Mouse (Mus musculus): Measurements from ENCODE around the gene Gm20388. TPM values are rescaled to one million over a fixed set of nuclear protein-coding genes. Genes with fewer than 3 reads are reported as not detected.

The Gm20388 gene
- polyA plus RNA-seq, 1 experiment from 2014 or later = not detected

- ATAC-seq (ENCODE audit: low read depth) = peak; percentile 68
- no peak for DNase-seq
- H3K27ac ChIP-seq = peak overlapping the region; percentile 41
- no peaks in the 10 kb centered on the region for H3K36me3 ChIP-seq
- no peaks in the 10 kb centered on the region for H3K9me3 ChIP-seq (replicated peaks)
- WGBS (ENCODE audit: insufficient replicate concordance) = 38% methylated on average over 8 of the region's 8 CpGs
- H3K4me1 ChIP-seq (replicated peaks) = peaks cover 88% of the 10 kb centered on the region
- H3K4me2 ChIP-seq = no peak overlapping the region
- H3K4me3 ChIP-seq (replicated peaks) = no peak overlapping the region
- peaks cover 7% of the 10 kb centered on the region; the same call in 1 of the 2 replicates for H3K27me3 ChIP-seq
- H3K9ac ChIP-seq = no peak overlapping the region
Observed at GRCm38 (mm10) chr8:120425199-120425941, 514.7 kb downstream of the Gm20388 start.

GRCm38 (mm10) chr8:120426105-120426504, 515.5 kb downstream of the Gm20388 start:
- H3K36me3 ChIP-seq = no peaks in the 10 kb centered on the region
- 0 out of 2 replicates have a peak overlapping the region, but pooled peaks have one; percentile 29 for H3K27ac ChIP-seq
- DNase-seq (no peak), ATAC-seq (ENCODE audit: low read depth) (peak; percentile 30)
- WGBS (ENCODE audit: insufficient replicate concordance) = 18% methylated on average over 1 of the region's 1 CpGs
- H3K9me3 ChIP-seq (replicated peaks) = no peaks in the 10 kb centered on the region
- 0 out of 2 replicates have a peak overlapping the region, but pooled peaks have one; percentile 18 for H3K9ac ChIP-seq
- peaks cover 9% of the 10 kb centered on the region; the same call in 1 of the 2 replicates for H3K27me3 ChIP-seq
- peaks cover 85% of the 10 kb centered on the region for H3K4me1 ChIP-seq (replicated peaks)
- H3K4me2 ChIP-seq = no peak overlapping the region
- H3K4me3 ChIP-seq (replicated peaks) = no peak overlapping the region

- Histone ChIP-seq H3K9ac (no peak overlapping the region), H3K4me3 (replicated peaks) (no peak overlapping the region), H3K9me3 (replicated peaks) (no peaks in the 10 kb centered on the region), H3K4me2 (no peak overlapping the region), H3K36me3 (no peaks in the 10 kb centered on the region), H3K27ac (peak overlapping the region; percentile 29; the same call in 1 of the 2 replicates), H3K27me3 (peaks cover 11% of the 10 kb centered on the region; the same call in 1 of the 2 replicates), H3K4me1 (replicated peaks) (peaks cover 79% of the 10 kb centered on the region)
- ATAC-seq (ENCODE audit: low read depth) = no peak
- DNase-seq = no peak
- WGBS (ENCODE audit: insufficient replicate concordance) = 57% methylated on average over 20 of the region's 20 CpGs
Observed at GRCm38 (mm10) chr8:120426622-120427385, 516.2 kb downstream of the Gm20388 start.

- peaks cover 70% of the 10 kb centered on the region for H3K4me1 ChIP-seq (replicated peaks)
- peaks cover 2% of the 10 kb centered on the region for H3K9me3 ChIP-seq (replicated peaks)
- DNase-seq = no peak
- no peak for ATAC-seq (ENCODE audit: low read depth)
- 81% methylated on average over 5 of the region's 5 CpGs for WGBS (ENCODE audit: insufficient replicate concordance)
- no peak overlapping the region for H3K4me2 ChIP-seq
- 0 out of 2 replicates have a peak, but pooled peaks cover 4% of the 10 kb centered on the region for H3K27me3 ChIP-seq
- H3K4me3 ChIP-seq (replicated peaks) = no peak overlapping the region
- no peak overlapping the region for H3K9ac ChIP-seq
- H3K27ac ChIP-seq = no peak overlapping the region; the same call in 1 of the 2 replicates
- H3K36me3 ChIP-seq = no peaks in the 10 kb centered on the region
Observed at GRCm38 (mm10) chr8:120428492-120428891, 517.9 kb downstream of the Gm20388 start.

GRCm38 (mm10) chr8:120429116-120429515, 518.5 kb downstream of the Gm20388 start:
- no peak for DNase-seq
- no peak overlapping the region for H3K27ac ChIP-seq
- peaks cover 7% of the 10 kb centered on the region for H3K9me3 ChIP-seq (replicated peaks)
- 78% methylated on average over 1 of the region's 1 CpGs for WGBS (ENCODE audit: insufficient replicate concordance)
- H3K9ac ChIP-seq = no peak overlapping the region
- ATAC-seq (ENCODE audit: low read depth) = no peak
- no peaks in the 10 kb centered on the region for H3K36me3 ChIP-seq
- H3K4me2 ChIP-seq = no peak overlapping the region
- 0 out of 2 replicates have a peak, but pooled peaks cover 4% of the 10 kb centered on the region for H3K27me3 ChIP-seq
- peaks cover 64% of the 10 kb centered on the region for H3K4me1 ChIP-seq (replicated peaks)
- H3K4me3 ChIP-seq (replicated peaks) = no peak overlapping the region

GRCm38 (mm10) chr8:120431042-120431441, 520.4 kb downstream of the Gm20388 start:
- WGBS (ENCODE audit: insufficient replicate concordance) = 85% methylated on average over 12 of the region's 12 CpGs

GRCm38 (mm10) chr8:120432438-120432837, 521.8 kb downstream of the Gm20388 start:
- ATAC-seq (ENCODE audit: low read depth) (no peak), DNase-seq (no peak)
- peaks cover 31% of the 10 kb centered on the region; the same call in 1 of the 2 replicates for H3K27me3 ChIP-seq
- H3K4me1 ChIP-seq (replicated peaks) = peaks cover 53% of the 10 kb centered on the region
- H3K27ac ChIP-seq = no peak overlapping the region
- WGBS (ENCODE audit: insufficient replicate concordance) = 63% methylated on average over 7 of the region's 7 CpGs
- no peak overlapping the region for H3K9ac ChIP-seq
- H3K9me3 ChIP-seq (replicated peaks) = peaks cover 7% of the 10 kb centered on the region
- H3K36me3 ChIP-seq = no peaks in the 10 kb centered on the region
- no peak overlapping the region for H3K4me3 ChIP-seq (replicated peaks)
- H3K4me2 ChIP-seq = no peak overlapping the region

More at GRCm38 (mm10) chr8:120431042-120431441, 520.4 kb downstream of the Gm20388 start:
- Histone ChIP-seq H3K4me1 (replicated peaks) (peaks cover 53% of the 10 kb centered on the region), H3K27me3 (peaks cover 17% of the 10 kb centered on the region; the same call in 1 of the 2 replicates), H3K9me3 (replicated peaks) (peaks cover 7% of the 10 kb centered on the region), H3K27ac (no peak overlapping the region), H3K36me3 (no peaks in the 10 kb centered on the region), H3K4me2 (no peak overlapping the region), H3K9ac (no peak overlapping the region), H3K4me3 (replicated peaks) (no peak overlapping the region)
- DNase-seq (no peak), ATAC-seq (ENCODE audit: low read depth) (no peak)

- Histone ChIP-seq H3K4me1 (replicated peaks) (peaks cover 52% of the 10 kb centered on the region), H3K4me3 (replicated peaks) (no peak overlapping the region), H3K27ac (no peak overlapping the region), H3K27me3 (peaks cover 38% of the 10 kb centered on the region; the same call in 1 of the 2 replicates), H3K9me3 (replicated peaks) (peaks cover 7% of the 10 kb centered on the region), H3K36me3 (no peaks in the 10 kb centered on the region), H3K4me2 (no peak overlapping the region), H3K9ac (no peak overlapping the region)
- ATAC-seq (ENCODE audit: low read depth) = no peak
- DNase-seq = no peak
- WGBS (ENCODE audit: insufficient replicate concordance) = 91% methylated on average over 7 of the region's 7 CpGs
Observed at GRCm38 (mm10) chr8:120433143-120433542, 522.5 kb downstream of the Gm20388 start.

- no peak overlapping the region for H3K27ac ChIP-seq
- no peak overlapping the region for H3K4me2 ChIP-seq
- H3K4me3 ChIP-seq (replicated peaks) = no peak overlapping the region
- DNase-seq = no peak
- H3K36me3 ChIP-seq = no peaks in the 10 kb centered on the region
- 93% methylated on average over 1 of the region's 1 CpGs for WGBS (ENCODE audit: insufficient replicate concordance)
- peaks cover 39% of the 10 kb centered on the region; the same call in 1 of the 2 replicates for H3K27me3 ChIP-seq
- peaks cover 49% of the 10 kb centered on the region for H3K4me1 ChIP-seq (replicated peaks)
- H3K9ac ChIP-seq = no peak overlapping the region
- H3K9me3 ChIP-seq (replicated peaks) = peaks cover 7% of the 10 kb centered on the region
- no peak for ATAC-seq (ENCODE audit: low read depth)
Observed at GRCm38 (mm10) chr8:120433734-120434133, 523.1 kb downstream of the Gm20388 start.

GRCm38 (mm10) chr8:120435781-120436180, 525.1 kb downstream of the Gm20388 start:
- H3K36me3 ChIP-seq = no peaks in the 10 kb centered on the region
- WGBS (ENCODE audit: insufficient replicate concordance) = 63% methylated on average over 15 of the region's 15 CpGs
- peaks cover 7% of the 10 kb centered on the region for H3K9me3 ChIP-seq (replicated peaks)
- no peak overlapping the region for H3K4me2 ChIP-seq
- no peak for ATAC-seq (ENCODE audit: low read depth)
- no peak overlapping the region for H3K27ac ChIP-seq
- no peak for DNase-seq
- H3K27me3 ChIP-seq = peaks cover 57% of the 10 kb centered on the region
- H3K4me3 ChIP-seq (replicated peaks) = no peak overlapping the region
- no peak overlapping the region for H3K9ac ChIP-seq
- peaks cover 53% of the 10 kb centered on the region for H3K4me1 ChIP-seq (replicated peaks)

- H3K4me3 ChIP-seq (replicated peaks) = no peak overlapping the region
- no peak overlapping the region for H3K4me2 ChIP-seq
- peak; percentile 23; the same call in 1 of the 2 replicates for ATAC-seq (ENCODE audit: low read depth)
- 47% methylated on average over 5 of the region's 5 CpGs for WGBS (ENCODE audit: insufficient replicate concordance)
- DNase-seq = no peak
- no peak overlapping the region for H3K9ac ChIP-seq
- H3K36me3 ChIP-seq = no peaks in the 10 kb centered on the region
- peaks cover 7% of the 10 kb centered on the region for H3K9me3 ChIP-seq (replicated peaks)
- H3K27me3 ChIP-seq = peaks cover 59% of the 10 kb centered on the region
- peaks cover 54% of the 10 kb centered on the region for H3K4me1 ChIP-seq (replicated peaks)
- H3K27ac ChIP-seq = no peak overlapping the region
Observed at GRCm38 (mm10) chr8:120436491-120437030, 525.9 kb downstream of the Gm20388 start.

All from liver, embryonic 13.5 days (tissue).